Mouse (Mus musculus) liver, embryonic 11.5 days (tissue): Measurements from ENCODE around the gene Pfkfb2. TPM values are rescaled to one million over a fixed set of nuclear protein-coding genes. Genes with fewer than 3 reads are reported as not detected.

Experiments used
- ATAC-seq: fragments of 200-750 bp; cut with Nextera tagmentation; replicated peaks from 2 replicates; pipeline ENCODE4 v1.8.0; 2017; ENCODE audit warnings: moderate number of reproducible peaks, mild to moderate bottlenecking, moderate TSS enrichment, moderate library complexity; ENCODE audit not compliant: low FRiP score
- DNase-seq: peaks from one replicate; pipeline ENCODE4 v3.0.0-alpha.2; 2017; ENCODE audit warnings: low spot score
- H3K27ac ChIP-seq: fragments of 300-500 bp; sonication (generic); 2 replicates; pipeline ENCODE4 v1.5.1; 2014; ENCODE audit warnings: mild to moderate bottlenecking, low read depth, low read length, control low read depth
- H3K27me3 ChIP-seq: fragments of 300-500 bp; sonication (generic); replicated peaks from 2 replicates; pipeline ENCODE4 v1.6.1; 2014; ENCODE audit warnings: low read length, mixed read lengths; ENCODE audit not compliant: control insufficient read depth, insufficient read depth
- H3K36me3 ChIP-seq: fragments of 300-500 bp; sonication (generic); 2 replicates; pipeline ENCODE4 v1.6.1; 2014; ENCODE audit warnings: mild to moderate bottlenecking, low read length, moderate library complexity, mixed read lengths; ENCODE audit not compliant: control insufficient read depth, insufficient read depth
- H3K4me1 ChIP-seq: fragments of 300-500 bp; sonication (generic); replicated peaks from 2 replicates; pipeline ENCODE4 v1.6.1; 2014; ENCODE audit warnings: low read length, mixed read lengths; ENCODE audit not compliant: control insufficient read depth, insufficient read depth
- H3K4me2 ChIP-seq: fragments of 300-500 bp; sonication (generic); 2 replicates; pipeline ENCODE4 v1.6.1; 2014; ENCODE audit warnings: mild to moderate bottlenecking, control low read depth, moderate library complexity
- H3K4me3 ChIP-seq: fragments of 300-500 bp; sonication (generic); 2 replicates; pipeline ENCODE4 v1.5.1; 2014; ENCODE audit warnings: low read depth, low read length, control low read depth
- H3K9ac ChIP-seq: fragments of 300-500 bp; sonication (generic); 2 replicates; pipeline ENCODE4 v1.6.1; 2014; ENCODE audit warnings: low read depth, low read length, control low read depth
- H3K9me3 ChIP-seq: fragments of 300-500 bp; sonication (generic); 2 replicates; pipeline ENCODE4 v1.6.1; 2016; ENCODE audit warnings: low read length, inconsistent platforms, mixed read lengths; ENCODE audit not compliant: control insufficient read depth
- polyA plus RNA-seq: library from polyadenylated mRNA; unstranded; fragments of >200 nt; fragmentation: Nextera tagmentation; extraction: Ambion mirVana; gene quantifications from 2 replicates; pipeline ENCODE4 v1.2.1, GENCODE M21; 2014

Pfkfb2 gene
- polyA plus RNA-seq, 1 experiment from 2014 or later = 6.1 TPM

DNA sequence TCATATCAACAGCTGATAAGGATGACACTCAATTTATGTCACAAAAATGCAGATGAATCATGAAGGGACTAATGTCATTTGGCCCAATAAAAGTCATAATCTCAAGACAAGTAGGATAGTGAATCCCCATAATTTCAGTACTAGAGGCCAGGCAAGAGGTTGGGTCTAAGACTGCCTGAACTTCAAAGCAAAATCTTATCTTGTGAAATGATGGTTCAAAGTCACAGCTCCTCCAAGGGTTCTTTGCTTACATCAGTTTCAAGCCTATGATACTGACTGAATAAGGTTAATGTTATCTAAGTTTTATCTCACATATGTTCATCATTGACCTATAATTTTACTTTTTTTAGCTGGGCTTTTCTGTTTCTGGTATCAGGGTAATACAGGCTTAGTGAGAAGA lies 88.1 kb downstream of the Pfkfb2 start:
- no peak overlapping the region for H3K4me3 ChIP-seq
- H3K36me3 ChIP-seq = no peaks in the 10 kb centered on the region
- no peaks in the 10 kb centered on the region for H3K9me3 ChIP-seq
- H3K27me3 ChIP-seq = no peaks in the 10 kb centered on the region
- DNase-seq = no peak
- H3K9ac ChIP-seq = no peak overlapping the region
- ATAC-seq = no peak
- no peak overlapping the region for H3K27ac ChIP-seq
- H3K4me2 ChIP-seq = no peak overlapping the region
- H3K4me1 ChIP-seq = no peaks in the 10 kb centered on the region

Other genes with a start within 250 kb of the Pfkfb2 start
- gene Zp3r, start 99.6 kb downstream of the Pfkfb2 start, polyA plus RNA-seq = not detected in 2 replicates
- gene C4bp, start 67.6 kb downstream of the Pfkfb2 start, polyA plus RNA-seq = 0.34 and 0.47 TPM in 2 replicates
- gene Gm29427, start 13.5 kb downstream of the Pfkfb2 start, polyA plus RNA-seq = not detected in 2 replicates
- gene Yod1, start 11.9 kb downstream of the Pfkfb2 start, polyA plus RNA-seq = 26.5 and 26.6 TPM in 2 replicates
- gene AA986860, start 2.7 kb upstream of the Pfkfb2 start, polyA plus RNA-seq = 7.1 and 7.9 TPM in 2 replicates
- gene Fcamr, start 71.6 kb upstream of the Pfkfb2 start, polyA plus RNA-seq = not detected in 2 replicates
- 0.12 and 0.25 TPM in 2 replicates for gene Pigr, start 97.4 kb upstream of the Pfkfb2 start, polyA plus RNA-seq
- gene Fcmr, start 136.4 kb upstream of the Pfkfb2 start, polyA plus RNA-seq = not detected in 2 replicates
- not detected in 2 replicates for gene Il24, start 158.2 kb upstream of the Pfkfb2 start, polyA plus RNA-seq
- not detected in 2 replicates for gene Il20, start 182.2 kb upstream of the Pfkfb2 start, polyA plus RNA-seq
- not detected in 2 replicates for gene Il19, start 210.9 kb upstream of the Pfkfb2 start, polyA plus RNA-seq